In the genomic region with DNA sequence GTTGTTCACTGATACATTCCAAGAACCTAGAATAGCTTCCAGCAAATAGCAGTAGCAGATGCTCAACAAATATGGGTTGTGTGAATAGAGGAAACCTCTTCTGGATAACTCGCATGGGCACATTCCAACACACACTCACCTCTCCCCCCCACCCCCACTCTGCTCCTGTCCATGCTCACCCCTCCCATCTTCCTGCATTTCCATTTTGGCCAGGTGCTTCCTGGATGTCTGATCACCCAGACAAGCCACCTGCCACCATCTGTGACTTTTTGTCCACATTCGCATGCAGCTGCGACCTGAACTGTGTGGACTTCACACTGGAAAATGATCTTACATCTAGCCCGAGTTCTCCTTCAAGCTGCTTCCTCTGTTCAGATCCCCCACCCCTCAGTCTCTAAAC, we compare ENCODE assay signal across 21 mouse cellular contexts.
"Had no signal": no experiment of that assay in that cellular context is flagged by ENCODE, and none has a peak within 500 bp of the region (broad histone marks: within the 10 kb centered on the region; RNA-seq: fewer than 3 reads in every experiment).

No protein-coding gene starts in this region.

- DNase-seq: lung, adult 18-20 months; lung, postnatal 14 days; lung, postnatal 36 days; midbrain, embryonic 14.5 days; retina, postnatal 1 day; right cerebral cortex, adult 18-20 months; right cerebral cortex, postnatal 14 days; thymus, adult 2 months; thymus, postnatal 25 days; thymus, postnatal 4 days had no signal

- H3K36me3 ChIP-seq: liver, embryonic 12.5 days; midbrain, embryonic 10.5 days; midbrain, embryonic 12.5 days; neural tube, embryonic 13.5 days; neural tube, embryonic 15.5 days; stomach, embryonic 15.5 days had no signal

- H3K4me3 ChIP-seq: liver, embryonic 12.5 days; midbrain, embryonic 10.5 days; midbrain, embryonic 12.5 days; myocyte; neural tube, embryonic 13.5 days; neural tube, embryonic 15.5 days; stomach, embryonic 15.5 days had no signal

- H3K9me3 ChIP-seq: liver, embryonic 12.5 days; midbrain, embryonic 10.5 days; midbrain, embryonic 12.5 days; neural tube, embryonic 13.5 days; neural tube, embryonic 15.5 days; stomach, embryonic 15.5 days had no signal

- H3K27ac ChIP-seq: liver, embryonic 12.5 days; liver, embryonic 14.5 days; midbrain, embryonic 10.5 days; midbrain, embryonic 12.5 days; neural tube, embryonic 13.5 days; neural tube, embryonic 15.5 days; stomach, embryonic 15.5 days; stomach, postnatal 0 days had no signal

- ATAC-seq: liver, embryonic 12.5 days; lung, postnatal 0 days; midbrain, embryonic 16.5 days had no signal

- H3K9ac ChIP-seq: liver, embryonic 12.5 days; liver, embryonic 14.5 days; midbrain, embryonic 12.5 days; neural tube, embryonic 13.5 days; neural tube, embryonic 15.5 days; stomach, embryonic 15.5 days had no signal

- H3K4me1 ChIP-seq: liver, embryonic 12.5 days; neural tube, embryonic 13.5 days; neural tube, embryonic 15.5 days; stomach, embryonic 15.5 days had no signal

- H3K27me3 ChIP-seq: liver, embryonic 12.5 days; midbrain, embryonic 12.5 days; neural tube, embryonic 13.5 days; neural tube, embryonic 15.5 days; stomach, embryonic 15.5 days had no signal

- H3K4me2 ChIP-seq: liver, embryonic 12.5 days; midbrain, embryonic 12.5 days; neural tube, embryonic 13.5 days; neural tube, embryonic 15.5 days; stomach, embryonic 15.5 days had no signal
